Mouse (Mus musculus) erythroblast, embryonic 14.5 days (primary cell): ENCODE data around the gene Csgalnact2. TPM values are rescaled to one million over a fixed set of nuclear protein-coding genes. Genes with fewer than 3 reads are reported as not detected.

ENCODE experiments used
- H3K27me3 ChIP-seq: 2 replicates; pipeline ENCODE4 v1.6.1; 2012; ENCODE audit warnings: inconsistent platforms; ENCODE audit not compliant: control insufficient read depth
- H3K36me3 ChIP-seq: 2 replicates; pipeline ENCODE4 v1.6.1; 2012; ENCODE audit warnings: mild to moderate bottlenecking, inconsistent platforms; ENCODE audit not compliant: control insufficient read depth
- H3K4me1 ChIP-seq: 2 replicates; pipeline ENCODE4 v1.6.1; 2012; ENCODE audit warnings: inconsistent platforms; ENCODE audit not compliant: control insufficient read depth
- H3K4me3 ChIP-seq: replicated peaks from 2 replicates; pipeline ENCODE3; 2012; ENCODE audit warnings: moderate library complexity, mild to moderate bottlenecking, inconsistent platforms
- H3K9me3 ChIP-seq: 2 replicates; pipeline ENCODE4 v1.6.1; 2012; ENCODE audit warnings: low read length, inconsistent platforms, mixed read lengths; ENCODE audit not compliant: control insufficient read depth
- GATA1 ChIP-seq: IDR thresholded peaks from 2 replicates; pipeline ENCODE4 v1.6.1; 2012; ENCODE audit warnings: low read length, inconsistent platforms, mixed read lengths
- TAL1 ChIP-seq: IDR thresholded peaks from 3 replicates; pipeline ENCODE4 v1.6.1; 2012; ENCODE audit warnings: low read length, inconsistent platforms, mixed read lengths
- polyA plus RNA-seq: library from polyadenylated mRNA; stranded (reverse); fragments of >175 nt; gene quantifications from 2 replicates; pipeline ENCODE4 v1.2.3, GENCODE M21; 2012

Csgalnact2 gene
- 0.07 and 0.08 TPM in 2 replicates for polyA plus RNA-seq

DNA sequence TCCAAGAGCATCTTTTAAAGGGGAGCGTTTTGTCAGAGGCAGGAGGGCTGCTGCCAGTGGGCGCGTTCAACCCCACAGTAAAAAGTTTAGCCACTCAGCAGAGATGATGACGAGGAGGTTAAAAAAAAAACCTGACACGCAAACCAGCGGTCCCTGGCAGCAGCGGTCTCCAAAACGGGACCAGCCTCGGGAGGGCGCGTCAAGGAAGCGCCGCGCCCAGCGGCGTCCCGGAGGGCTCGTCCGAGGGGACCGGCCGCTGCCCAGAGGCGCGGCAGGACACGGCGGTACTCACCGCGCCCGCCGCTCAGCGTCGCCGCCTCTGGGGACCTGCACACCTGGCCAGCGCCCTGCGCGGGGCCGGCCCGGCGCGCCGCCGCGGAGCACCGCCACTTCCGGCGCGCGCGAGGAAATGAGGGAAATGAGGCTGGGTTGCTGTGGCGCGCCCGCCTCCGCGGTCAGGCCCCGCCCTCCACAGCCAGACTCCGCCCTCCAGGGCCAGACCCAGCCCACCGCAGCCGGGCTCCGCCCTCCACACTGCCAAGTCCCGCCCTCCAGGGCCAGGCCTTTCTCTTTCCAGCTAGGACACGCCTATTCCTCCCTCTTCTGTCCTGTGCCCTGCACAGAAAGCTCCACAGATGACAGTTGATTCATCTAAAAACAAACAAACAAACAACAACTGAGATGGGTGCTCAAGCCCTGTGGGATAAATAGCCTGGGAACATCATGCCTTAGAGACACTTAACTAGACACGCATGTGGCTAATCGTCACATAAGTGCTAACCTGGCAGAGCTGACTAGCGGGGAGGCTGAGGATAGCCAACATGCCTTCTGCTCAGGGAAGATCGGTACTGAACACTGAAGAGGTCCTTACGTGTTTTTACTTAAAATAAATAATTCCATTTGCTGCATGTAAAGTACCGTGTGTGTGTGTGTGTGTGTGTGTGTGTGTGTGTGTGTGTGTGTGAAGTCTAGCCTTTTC lies at the start of gene Csgalnact2:
TSS of gene Csgalnact2 (minus strand) at position 410 of the 979 bp plus-strand sequence.
- H3K27me3 ChIP-seq = no peaks in the 10 kb centered on the region
- H3K9me3 ChIP-seq = no peaks in the 10 kb centered on the region
- peaks cover 30% of the 10 kb centered on the region for H3K4me1 ChIP-seq
- no peaks in the 10 kb centered on the region for H3K36me3 ChIP-seq
- no peak for TF ChIP-seq TAL1
- no peak for TF ChIP-seq GATA1
- peak within 1 kb of the TSS; percentile 85 for H3K4me3 ChIP-seq

DNA sequence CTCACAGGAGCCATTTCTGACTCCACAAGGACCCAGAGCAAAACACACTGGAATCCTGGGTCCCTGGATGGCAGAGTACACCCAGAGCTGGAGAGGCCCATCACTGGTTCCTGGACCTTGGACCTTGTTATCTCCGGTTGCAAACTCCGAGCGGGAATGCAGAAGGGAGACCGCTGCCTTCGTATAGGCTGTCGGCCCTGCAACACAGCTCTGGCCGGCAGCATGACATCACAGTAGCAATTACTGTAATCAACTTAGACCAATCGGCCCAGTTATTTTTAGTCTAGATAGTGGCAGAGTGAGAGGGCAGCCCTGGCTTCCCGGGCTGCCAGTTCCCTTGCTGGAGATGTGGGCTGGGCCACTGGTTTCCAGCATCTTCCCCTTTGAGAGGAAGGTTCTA lies 49.7 kb upstream of the Csgalnact2 start:
- Histone ChIP-seq H3K36me3 (no peaks in the 10 kb centered on the region), H3K27me3 (peaks cover 4% of the 10 kb centered on the region), H3K4me1 (no peaks in the 10 kb centered on the region), H3K4me3 (no peak overlapping the region), H3K9me3 (no peaks in the 10 kb centered on the region)
- TF ChIP-seq TAL1 (no peak), GATA1 (no peak)

DNA sequence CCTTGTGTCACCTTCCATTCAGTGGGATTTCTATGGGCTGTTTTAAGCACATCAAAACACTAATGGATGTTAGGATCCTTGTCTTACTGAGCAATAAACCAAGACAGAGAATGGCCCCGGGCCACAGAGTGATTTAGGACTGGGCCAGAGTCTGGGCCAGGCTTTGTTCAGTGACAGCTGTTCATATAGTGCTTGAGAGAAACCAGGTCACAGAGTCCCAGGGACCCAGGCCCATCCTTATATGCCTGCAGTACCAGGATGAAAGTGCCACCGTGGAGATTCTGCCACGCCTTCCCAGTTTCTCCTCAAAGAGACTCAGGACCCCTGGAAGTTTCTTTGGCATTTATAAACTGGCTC lies 48.3 kb upstream of the Csgalnact2 start:
- no peaks in the 10 kb centered on the region for H3K36me3 ChIP-seq
- no peak overlapping the region for H3K4me3 ChIP-seq
- no peaks in the 10 kb centered on the region for H3K9me3 ChIP-seq
- TF ChIP-seq GATA1 (no peak), TAL1 (no peak)
- no peaks in the 10 kb centered on the region for H3K27me3 ChIP-seq
- no peaks in the 10 kb centered on the region for H3K4me1 ChIP-seq

DNA sequence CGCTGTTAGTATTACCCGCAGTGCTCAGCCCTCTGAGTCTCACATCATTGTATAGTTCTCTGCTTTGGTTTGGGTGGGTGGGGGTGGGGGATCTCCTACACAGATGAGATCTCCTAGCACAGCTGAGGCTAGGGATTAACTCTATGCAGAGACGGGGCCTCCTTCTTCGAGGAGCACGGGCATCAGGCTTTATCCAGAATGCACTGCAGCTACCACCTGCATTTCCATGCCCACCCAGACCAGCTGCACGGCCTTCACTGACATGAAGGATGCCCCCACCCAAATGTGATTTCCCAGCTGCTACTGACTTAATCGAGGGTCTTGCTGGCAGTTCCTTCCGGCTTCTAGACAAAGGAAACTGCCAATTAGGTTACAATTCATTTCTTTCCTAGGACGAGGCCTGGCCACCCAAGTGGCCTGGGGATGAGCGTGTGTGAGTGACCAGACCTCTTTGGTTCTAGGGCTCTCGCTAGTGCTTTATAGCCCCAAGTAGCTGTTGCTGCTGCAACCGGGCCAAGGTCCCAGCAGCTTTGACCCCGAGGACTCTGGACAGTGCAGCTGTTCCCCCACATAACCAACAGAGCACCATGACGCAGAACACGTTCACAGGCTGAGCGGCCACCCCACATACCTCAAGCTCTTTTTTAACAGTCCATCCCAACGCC lies 47.8 kb upstream of the Csgalnact2 start:
- Histone ChIP-seq H3K4me1 (no peaks in the 10 kb centered on the region), H3K9me3 (no peaks in the 10 kb centered on the region), H3K27me3 (no peaks in the 10 kb centered on the region), H3K4me3 (no peak overlapping the region), H3K36me3 (no peaks in the 10 kb centered on the region)
- TF ChIP-seq GATA1 = no peak

DNA sequence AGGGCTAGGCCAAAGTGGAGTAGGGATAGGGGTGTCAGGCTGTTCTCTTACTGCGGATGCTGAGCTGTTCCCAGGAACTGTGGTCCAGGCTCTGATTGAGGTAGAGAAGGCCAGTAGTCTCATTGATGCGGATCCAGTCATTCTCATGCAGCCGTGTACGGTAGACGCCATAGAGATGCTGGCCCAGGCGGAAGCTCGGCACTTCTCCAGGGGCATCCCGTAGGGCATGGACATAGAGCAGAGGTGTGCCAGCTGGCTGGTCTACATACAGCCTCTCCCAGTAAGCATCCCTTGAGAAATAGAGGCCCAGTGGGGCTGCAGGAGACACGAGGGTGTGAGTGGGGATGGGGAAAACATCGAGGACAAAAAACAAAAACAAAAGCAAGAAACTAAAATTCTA lies 45.2 kb upstream of the Csgalnact2 start:
- Histone ChIP-seq H3K36me3 (no peaks in the 10 kb centered on the region), H3K9me3 (no peaks in the 10 kb centered on the region), H3K27me3 (no peaks in the 10 kb centered on the region), H3K4me3 (no peak overlapping the region), H3K4me1 (no peaks in the 10 kb centered on the region)
- TF ChIP-seq TAL1 (no peak), GATA1 (no peak)

DNA sequence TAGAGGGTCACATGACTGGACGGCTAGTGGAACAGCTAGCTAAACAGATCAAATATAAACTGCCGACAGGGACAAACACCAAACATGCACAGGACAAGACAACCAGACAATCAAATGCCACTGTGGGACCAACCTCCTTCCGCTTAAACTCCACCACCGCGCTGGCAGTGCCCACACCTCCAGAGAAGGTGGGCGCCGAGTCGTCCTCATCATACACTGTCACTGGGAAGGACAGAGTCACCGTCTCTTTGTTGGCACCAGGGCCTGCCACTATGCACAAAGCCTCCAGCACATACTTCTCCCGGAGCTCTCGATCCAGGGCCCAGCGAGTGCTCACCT lies 41.1 kb upstream of the Csgalnact2 start:
- no peaks in the 10 kb centered on the region for H3K36me3 ChIP-seq
- no peak overlapping the region for H3K4me3 ChIP-seq
- H3K27me3 ChIP-seq = no peaks in the 10 kb centered on the region
- TF ChIP-seq TAL1 (no peak), GATA1 (no peak)
- H3K9me3 ChIP-seq = no peaks in the 10 kb centered on the region
- H3K4me1 ChIP-seq = no peaks in the 10 kb centered on the region

DNA sequence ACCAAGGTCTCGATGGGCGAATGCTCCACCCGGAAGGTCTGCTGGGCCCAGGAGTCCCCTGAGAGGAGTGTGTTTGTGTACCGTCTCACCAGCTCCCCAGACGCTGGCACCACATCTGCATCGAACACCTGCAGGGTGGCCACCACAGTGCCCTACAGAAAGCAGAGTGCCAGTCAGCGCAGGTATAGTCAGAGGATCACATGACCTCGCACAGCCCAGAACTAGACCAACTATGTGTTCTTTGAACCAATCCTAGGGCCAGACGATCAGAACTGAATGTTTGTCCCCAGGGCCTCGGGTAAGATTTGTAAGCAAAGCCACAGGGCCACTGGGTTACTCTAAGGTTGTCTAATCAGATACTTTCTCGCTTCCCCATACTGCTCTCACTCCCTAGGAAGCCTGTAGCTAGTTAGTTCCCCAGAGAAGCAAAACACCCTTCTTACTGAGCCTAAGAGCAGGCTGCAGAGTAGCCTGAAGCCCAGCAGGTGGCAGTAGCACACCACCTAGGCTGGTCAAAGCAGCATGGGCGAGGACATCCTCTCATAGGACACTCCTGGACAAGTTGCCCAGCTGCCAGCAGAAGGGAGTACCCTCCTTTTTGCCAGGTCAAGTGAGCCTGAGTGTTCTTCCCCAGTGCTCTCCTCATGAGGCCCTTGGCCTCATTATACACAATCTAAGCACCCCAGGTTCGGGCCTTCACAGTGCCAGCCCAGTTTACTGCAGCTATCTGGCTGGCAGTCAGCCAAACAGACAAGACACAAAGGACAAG lies 40.6 kb upstream of the Csgalnact2 start:
- Histone ChIP-seq H3K36me3 (no peaks in the 10 kb centered on the region), H3K27me3 (no peaks in the 10 kb centered on the region), H3K4me3 (no peak overlapping the region), H3K9me3 (no peaks in the 10 kb centered on the region), H3K4me1 (no peaks in the 10 kb centered on the region)
- TF ChIP-seq TAL1 (no peak), GATA1 (no peak)

DNA sequence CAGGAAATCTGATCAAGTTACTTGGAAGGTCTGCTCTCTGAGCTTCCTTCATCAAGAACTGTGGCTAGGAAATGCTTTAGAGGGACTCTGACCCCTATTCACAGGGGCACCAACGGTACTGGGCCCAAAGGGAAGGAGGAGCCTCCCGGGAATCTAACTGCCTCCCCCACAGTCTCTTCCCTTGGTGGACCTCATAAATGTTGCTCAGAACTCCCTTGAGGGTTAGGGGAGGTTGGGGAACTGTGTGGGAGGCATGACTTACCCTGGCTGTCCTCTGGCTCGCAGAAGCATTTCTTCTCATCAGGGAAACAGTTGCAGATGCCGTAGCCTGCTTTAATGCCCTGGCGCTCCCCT lies 35.0 kb upstream of the Csgalnact2 start:
- H3K4me1 ChIP-seq = no peaks in the 10 kb centered on the region
- H3K4me3 ChIP-seq = no peak overlapping the region
- no peaks in the 10 kb centered on the region for H3K36me3 ChIP-seq
- no peaks in the 10 kb centered on the region for H3K9me3 ChIP-seq
- no peaks in the 10 kb centered on the region for H3K27me3 ChIP-seq
- TF ChIP-seq TAL1 = no peak
- TF ChIP-seq GATA1 = no peak

DNA sequence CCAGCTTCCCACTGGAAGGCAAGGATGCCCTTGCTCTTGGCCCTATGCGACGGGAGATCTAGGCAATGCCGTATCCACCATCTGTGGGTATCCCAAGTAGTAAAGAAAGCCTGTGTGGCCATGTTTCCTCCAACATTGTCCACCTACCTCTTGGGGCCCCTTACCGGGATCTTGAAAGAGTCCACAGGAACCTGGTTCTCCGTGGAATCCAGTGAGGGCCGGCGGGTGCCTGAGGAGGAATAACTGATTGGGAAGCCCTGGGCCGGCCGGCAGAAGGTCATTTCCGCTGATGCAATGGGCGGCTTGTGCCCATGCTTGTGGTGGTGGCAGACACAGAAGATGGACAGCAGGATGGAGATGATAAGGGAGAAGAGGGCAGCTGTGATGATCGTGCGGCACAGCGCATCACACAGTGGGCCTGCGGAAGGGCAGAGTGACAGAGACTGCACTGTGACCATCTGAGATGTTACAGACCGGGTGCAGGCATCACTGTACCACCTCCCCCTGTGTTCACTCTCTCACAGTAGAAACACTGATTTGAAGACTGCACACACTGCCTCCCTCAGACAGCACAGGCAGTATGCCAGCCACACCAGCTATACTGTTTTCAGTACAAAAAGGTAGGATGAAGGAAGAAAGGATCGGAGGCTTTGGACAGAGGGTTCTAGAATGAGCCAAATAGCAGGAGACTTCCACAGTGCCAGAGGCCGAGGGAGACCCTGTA lies 34.5 kb upstream of the Csgalnact2 start:
- no peaks in the 10 kb centered on the region for H3K27me3 ChIP-seq

More for the DNA sequence above, 34.5 kb upstream of the Csgalnact2 start:
- H3K9me3 ChIP-seq = no peaks in the 10 kb centered on the region
- H3K4me3 ChIP-seq = no peak overlapping the region
- H3K36me3 ChIP-seq = no peaks in the 10 kb centered on the region
- H3K4me1 ChIP-seq = no peaks in the 10 kb centered on the region
- TF ChIP-seq GATA1 (no peak), TAL1 (no peak)
